Mouse (Mus musculus): Measurements from ENCODE around the gene Fbxo46.

GRCm38 (mm10) chr7:19086760-19087159 is 32.9 kb upstream of the Fbxo46 start:
- TF ChIP-seq CTCF (IDR thresholded peaks at IDR 0.05; ENCODE audit: control insufficient read depth, insufficient read depth, insufficient replicate concordance, low read depth, low read length) (no peak), POLR2A (IDR thresholded peaks at IDR 0.05; ENCODE audit: control insufficient read depth, low read depth, low read length) (no peak)

Measured in testis, adult 2 months (tissue).